Mouse (Mus musculus) common myeloid progenitor, adult 5-6 weeks (primary cell): ENCODE measurements around the gene Unc5c. TPM values are rescaled to one million over a fixed set of nuclear protein-coding genes. Genes with fewer than 3 reads are reported as not detected.

ENCODE experiments used
- ATAC-seq: replicated peaks from 2 replicates; pipeline ENCODE4 v1.8.0; 2016; ENCODE audit warnings: low read depth, mild to moderate bottlenecking, moderate TSS enrichment, inconsistent platforms; ENCODE audit not compliant: poor library complexity, severe bottlenecking
- total RNA-seq: library from RNA; stranded (forward); fragments of 200-1000, 187-1606 nt; gene quantifications from 2 replicates; pipeline ENCODE4 v1.2.3, GENCODE M21; 2017

The Unc5c gene
- total RNA-seq, 1 experiment from 2014 or later = not detected

GRCm38 (mm10) chr3:141595073-141595472, 130.1 kb downstream of the Unc5c start:
- no peak for ATAC-seq

DNA sequence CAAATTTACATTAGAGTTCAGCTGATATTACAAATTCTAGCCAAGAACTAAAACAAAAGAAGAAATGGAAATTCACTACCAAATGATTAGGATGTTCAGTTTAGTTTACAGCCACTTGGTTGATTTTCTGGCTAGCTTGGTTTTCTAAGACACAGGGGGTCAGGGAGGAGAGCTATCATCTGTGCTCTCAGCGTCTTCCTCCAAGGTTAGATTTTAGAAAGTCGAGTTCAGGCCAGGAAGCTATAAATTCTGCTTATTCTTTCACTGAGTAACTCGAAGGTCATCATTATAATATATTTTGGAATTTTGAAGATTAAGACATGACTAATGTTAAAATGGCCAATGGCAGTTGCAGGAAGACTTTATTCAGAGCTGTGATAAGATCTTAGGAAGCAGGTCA, 131.4 kb downstream of the Unc5c start:
- no peak for ATAC-seq

- ATAC-seq = no peak
Measured at GRCm38 (mm10) chr3:141596881-141597280, 131.9 kb downstream of the Unc5c start.

- ATAC-seq = no peak
Measured at GRCm38 (mm10) chr3:141597974-141598373, 133.0 kb downstream of the Unc5c start.

DNA sequence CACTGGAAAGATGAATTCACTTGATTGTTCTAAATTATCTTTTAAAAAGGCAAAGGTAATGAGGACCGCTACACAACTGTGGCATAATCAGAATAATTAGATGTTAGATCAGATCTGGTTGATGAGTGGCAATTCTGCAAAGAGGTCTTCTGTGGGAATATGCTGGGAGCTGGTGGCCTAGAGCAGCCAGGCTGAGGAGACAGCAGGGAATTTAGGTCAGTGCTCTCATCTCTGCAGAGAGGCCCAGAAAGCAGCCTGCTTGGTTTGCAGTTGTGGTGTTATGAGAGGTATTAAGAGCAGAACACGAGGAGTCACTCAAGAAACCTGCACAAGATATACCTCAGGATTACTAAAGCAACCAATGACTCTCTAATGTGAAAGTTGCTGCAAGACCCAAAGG, 133.9 kb downstream of the Unc5c start:
- no peak for ATAC-seq

- no peak for ATAC-seq
Measured at GRCm38 (mm10) chr3:141601072-141601549, 136.1 kb downstream of the Unc5c start.

- no peak for ATAC-seq
Measured at GRCm38 (mm10) chr3:141616718-141617117, 151.7 kb downstream of the Unc5c start.

DNA sequence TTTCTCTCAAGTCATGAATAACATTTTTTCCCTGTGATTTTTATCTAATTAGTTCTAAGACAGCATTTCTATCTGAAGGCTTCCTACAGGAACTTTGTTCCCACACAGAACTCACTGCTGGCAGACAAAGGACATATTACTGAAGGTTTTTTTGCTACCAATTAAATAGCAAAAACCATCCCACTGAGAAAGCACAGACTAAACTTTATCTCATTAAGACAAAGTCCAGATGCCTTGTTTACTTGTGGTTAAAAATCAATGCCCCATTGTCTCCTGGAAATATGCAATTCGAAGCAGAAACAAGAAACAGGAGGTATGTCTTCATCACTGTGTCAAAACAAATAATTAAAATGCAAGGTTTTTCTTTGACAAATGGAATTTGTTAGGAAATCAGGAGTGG, 153.7 kb downstream of the Unc5c start:
- ATAC-seq = no peak

DNA sequence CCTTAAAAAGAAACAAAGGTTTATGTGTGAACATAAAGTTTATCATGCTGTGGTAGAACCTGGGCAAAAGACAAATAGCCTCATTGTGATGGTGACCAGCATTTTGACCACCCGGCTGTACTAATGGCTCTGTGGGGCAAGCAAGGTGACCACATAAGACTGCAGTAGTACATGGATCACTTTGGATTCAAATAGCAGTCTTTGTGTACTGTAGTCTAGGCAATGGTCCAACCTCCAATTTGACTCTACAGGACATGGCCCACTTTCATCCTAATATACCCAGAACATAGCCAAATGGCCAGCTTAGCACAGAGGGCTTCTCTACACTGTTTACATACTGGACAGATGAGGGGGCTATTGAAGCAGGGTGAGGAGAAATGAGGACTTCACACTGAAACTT, 156.5 kb downstream of the Unc5c start:
- ATAC-seq = no peak

DNA sequence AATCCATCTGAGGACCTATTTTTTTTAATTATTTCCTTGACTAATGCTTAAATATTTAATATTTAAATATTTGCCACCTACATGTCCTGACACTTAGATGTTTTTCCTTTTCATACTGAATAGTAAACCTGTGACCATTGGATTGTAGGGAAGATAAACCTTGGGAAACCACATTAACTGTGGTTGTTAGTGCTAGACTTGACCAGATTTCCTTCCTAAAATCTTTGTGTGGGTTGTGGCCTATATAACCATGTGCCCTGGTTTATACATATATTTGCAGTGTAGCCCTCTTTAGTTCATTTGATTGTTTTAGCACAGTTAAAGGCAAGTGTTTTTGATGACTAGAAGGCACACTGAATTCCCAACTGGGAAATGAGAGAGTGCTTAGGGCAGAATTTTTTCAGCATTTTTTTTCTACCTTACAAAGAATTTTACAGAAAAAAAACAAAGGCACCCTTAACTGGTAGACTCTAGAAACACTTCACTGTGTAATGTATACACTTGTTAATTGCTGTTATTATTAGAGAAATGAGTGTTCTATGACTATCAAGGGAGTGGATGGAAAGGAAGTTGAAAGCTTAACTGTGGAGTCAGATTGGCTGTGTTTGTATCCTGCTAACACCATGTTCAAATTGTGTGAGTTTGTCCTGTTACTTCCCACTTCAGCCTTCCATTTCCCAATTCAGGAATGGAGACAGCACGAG, 162.1 kb downstream of the Unc5c start:
- peak; percentile 69 for ATAC-seq

DNA sequence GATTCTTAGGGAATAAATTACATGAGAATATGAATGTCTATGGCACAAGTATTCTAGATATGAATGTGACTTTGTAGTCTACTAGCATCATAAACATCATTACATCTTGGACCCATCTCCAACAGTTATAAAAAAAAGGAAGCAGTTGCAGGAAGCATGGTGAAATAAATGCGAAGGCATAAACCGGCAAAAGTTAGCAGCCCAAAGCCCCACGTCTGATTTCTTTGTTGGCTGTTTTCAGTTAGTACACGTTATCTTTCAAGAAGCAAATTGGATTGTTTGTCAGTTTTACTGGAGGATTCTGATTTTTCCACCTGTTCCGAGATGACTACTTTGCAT, 162.6 kb downstream of the Unc5c start:
- ATAC-seq = 0 out of 2 replicates have a peak, but pooled peaks have one; percentile 39

GRCm38 (mm10) chr3:141629431-141629830, 164.4 kb downstream of the Unc5c start:
- no peak for ATAC-seq

DNA sequence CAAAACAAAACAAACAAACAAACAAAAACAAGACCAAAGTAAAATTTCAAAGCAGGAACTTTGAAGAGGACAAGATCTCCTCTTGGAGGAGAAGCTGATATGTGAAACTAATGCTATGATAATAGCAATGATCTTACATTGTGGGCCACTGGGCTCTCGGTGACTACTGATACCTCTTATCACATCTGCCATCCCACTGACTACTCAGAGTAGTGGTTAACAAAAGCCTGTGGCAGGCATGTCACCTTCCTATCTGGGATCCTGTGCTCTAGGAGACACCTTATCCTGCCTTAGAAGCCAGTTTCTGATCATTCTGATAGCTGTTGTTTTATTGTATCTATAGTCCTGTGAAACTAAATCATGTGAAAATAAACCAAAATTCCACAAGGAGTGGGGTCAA, 172.9 kb downstream of the Unc5c start:
- ATAC-seq = no peak

DNA sequence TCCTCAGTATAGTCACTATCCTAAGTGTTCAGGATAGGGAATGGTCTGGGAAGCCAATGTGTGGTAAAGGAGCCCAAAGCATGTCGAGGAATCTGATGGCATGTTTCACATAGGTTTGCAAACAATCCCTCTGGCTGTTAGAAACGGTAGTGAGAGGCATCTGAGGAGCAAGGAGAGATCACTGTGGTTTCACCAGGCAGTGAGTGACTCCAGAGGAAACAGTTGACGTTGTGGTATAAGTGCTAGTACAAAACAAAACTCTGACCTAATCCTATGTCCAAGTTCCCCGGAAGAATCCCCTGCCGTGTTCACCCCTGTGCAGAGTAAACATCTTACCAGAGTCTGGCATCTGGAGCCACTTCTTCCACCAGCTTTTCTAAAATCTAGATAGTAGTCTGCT, 179.2 kb downstream of the Unc5c start:
- ATAC-seq = peak; percentile 62; the same call in 1 of the 2 replicates

GRCm38 (mm10) chr3:141646588-141646987, 181.6 kb downstream of the Unc5c start:
- peak; percentile 77 for ATAC-seq

DNA sequence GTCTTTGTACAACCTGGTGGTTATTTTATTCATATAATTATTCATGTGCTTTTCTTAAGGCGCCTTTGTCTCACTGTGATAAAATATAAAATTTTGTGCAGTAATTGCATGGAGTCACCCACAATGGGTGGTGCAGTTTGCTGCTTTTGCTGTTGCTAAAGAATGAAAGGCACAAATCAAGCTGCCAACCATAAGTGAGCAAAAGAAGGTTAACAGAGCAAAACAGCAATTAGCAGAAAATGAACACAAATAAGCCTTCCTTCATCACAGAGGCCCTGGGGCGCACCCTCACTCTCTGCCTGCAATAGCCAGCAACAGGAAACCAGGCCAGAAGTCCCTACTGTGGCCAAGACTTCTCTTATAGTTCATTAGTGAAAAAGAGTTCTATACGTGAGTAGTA, 185.6 kb downstream of the Unc5c start:
- no peak for ATAC-seq

DNA sequence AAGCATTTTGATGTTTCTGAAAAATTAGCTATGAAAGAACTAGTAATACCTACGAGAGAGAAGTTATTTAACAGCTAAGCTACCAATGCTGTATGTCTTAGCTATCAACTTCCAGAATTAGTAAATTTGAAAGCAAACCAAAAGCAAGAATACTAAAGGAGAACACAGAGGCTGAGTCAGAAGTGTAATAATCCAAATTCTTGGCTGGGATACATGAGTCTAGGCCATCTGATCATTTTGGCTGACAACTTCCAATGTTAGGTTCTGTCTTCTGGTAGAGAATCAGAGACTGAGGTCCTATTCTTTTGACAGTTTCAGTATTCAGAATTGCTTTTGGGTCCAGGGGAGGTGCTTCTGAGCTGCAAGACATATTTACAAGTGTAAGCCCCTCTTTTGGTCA, 188.9 kb downstream of the Unc5c start:
- no peak for ATAC-seq

- peak; percentile 86 for ATAC-seq
Measured at GRCm38 (mm10) chr3:141659041-141659789, 194.2 kb downstream of the Unc5c start.

GRCm38 (mm10) chr3:141660065-141661062, 195.3 kb downstream of the Unc5c start:
- ATAC-seq = 0 out of 2 replicates have a peak, but pooled peaks have one; percentile 25

- no peak for ATAC-seq
Measured at GRCm38 (mm10) chr3:141689113-141689512, 224.1 kb downstream of the Unc5c start.
